Mouse (Mus musculus) thymus, adult 2 months (tissue): Measurements from ENCODE around the gene Vezt.

Experiments used
- CTCF ChIP-seq: fragments of 200-500 bp; IDR thresholded peaks from 2 replicates; pipeline ENCODE4 v1.5.1; 2012; ENCODE audit warnings: mild to moderate bottlenecking, control low read depth, low read length, moderate library complexity, borderline replicate concordance; ENCODE audit not compliant: control insufficient read depth, poor library complexity, insufficient read depth; ENCODE audit errors: extremely low read depth
- POLR2A ChIP-seq: fragments of 200-500 bp; IDR thresholded peaks from 2 replicates; pipeline ENCODE4 v1.6.1; 2012; ENCODE audit warnings: mild to moderate bottlenecking, low read length, control low read depth, moderate library complexity; ENCODE audit not compliant: control insufficient read depth, poor library complexity, insufficient read depth; ENCODE audit errors: extremely low read depth

DNA sequence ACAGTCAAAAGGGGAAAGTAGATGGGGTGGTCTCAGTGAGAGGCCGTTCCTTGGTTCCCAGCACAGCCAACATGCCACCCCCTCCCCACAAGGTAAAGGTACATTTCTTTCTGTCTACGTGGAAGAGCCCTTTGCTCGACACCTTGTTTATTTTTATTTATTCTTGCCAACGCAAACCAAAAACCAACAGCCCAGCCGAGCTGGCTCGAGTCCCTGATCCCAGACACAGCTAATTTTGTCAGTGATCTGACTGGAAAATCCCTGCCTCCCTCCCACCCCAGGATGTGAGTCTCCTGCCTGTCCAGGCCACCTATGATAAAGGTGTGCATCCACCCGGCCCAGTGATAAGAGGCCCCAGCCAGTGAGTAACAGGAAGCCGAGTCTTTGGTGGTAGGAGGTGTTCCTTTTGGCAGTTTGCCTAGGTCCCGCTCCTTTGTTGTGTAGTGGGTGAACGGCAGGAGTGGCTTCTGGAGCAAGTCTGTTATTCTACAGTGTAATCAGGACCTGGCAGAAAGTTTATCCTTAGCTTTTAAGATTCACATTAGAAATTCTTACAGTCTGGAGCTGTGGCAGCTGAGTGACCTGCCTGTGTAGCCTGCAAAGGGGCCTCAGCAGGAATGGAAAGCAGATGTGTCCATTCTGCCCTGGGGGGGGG is 36.8 kb upstream of the Vezt start:
- no peak for TF ChIP-seq CTCF
- TF ChIP-seq POLR2A = no peak
